Mouse (Mus musculus): Measurements from ENCODE around the gene Zpr1. TPM values are rescaled to one million over a fixed set of nuclear protein-coding genes. Genes with fewer than 3 reads are reported as not detected.

Zpr1 gene
- polyA plus RNA-seq (2012; rRNA removed) (11.5 and 16.4 TPM in 2 replicates), polyA plus RNA-seq (2014; fragmentation: Nextera tagmentation; extraction: Ambion mirVana) (28.1 and 28.6 TPM in 2 replicates)

DNA sequence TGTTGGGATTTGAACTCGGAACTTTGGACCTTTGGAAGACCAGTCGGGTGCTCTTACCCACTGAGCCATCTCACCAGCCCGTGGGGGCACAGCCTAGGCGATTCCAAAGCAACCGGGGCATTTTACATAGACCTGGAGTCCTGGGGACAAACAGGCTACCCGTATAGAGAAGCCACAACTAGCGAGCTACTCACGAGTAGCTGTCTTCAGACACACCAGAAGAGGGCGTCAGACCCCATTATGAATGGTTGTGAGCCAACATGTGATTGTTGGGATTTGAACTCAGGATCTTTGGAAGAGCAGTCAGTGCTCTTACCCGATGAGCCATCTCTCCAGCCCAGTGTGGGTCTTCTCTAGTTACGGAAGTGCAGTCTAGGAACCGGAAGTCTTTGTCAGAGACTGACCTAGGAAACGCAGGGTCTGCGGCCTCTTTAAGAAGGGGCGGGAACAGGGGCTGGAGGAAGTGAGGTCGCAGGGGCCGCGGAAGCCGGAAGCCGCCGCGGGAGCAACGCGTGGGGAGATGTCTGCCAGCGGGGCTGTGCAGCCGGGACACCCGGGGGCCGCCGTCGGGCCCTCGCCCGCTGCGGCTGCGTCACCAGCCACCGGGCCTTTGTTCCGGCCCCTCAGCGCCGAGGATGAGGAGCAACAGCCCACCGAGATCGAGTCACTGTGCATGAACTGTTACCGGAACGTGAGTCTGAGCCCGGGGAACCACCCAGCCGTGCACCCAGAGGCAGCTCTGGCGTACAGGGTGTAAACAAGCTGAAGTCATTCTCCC is at the start of gene Zpr1:
TSS of gene Zpr1 (plus strand) at position 388 of the 778 bp plus-strand sequence.
- ATAC-seq (ENCODE audit: insufficient read depth): peak; percentile 91
- Histone ChIP-seq H3K9me3 (ENCODE audit: control insufficient read depth, low read length) (no peaks in the 10 kb centered on the region), H3K27ac (peak within 1 kb of the TSS; percentile 11; the same call in 1 of the 2 replicates), H3K4me3 (ENCODE audit: insufficient read depth in 1 of 2, low read depth in 2 of 2, low read length in 2 of 2) (peak within 1 kb of the TSS; percentile 88 to 92), H3K27me3 (ENCODE audit: control insufficient read depth, insufficient read depth, low read length) (no peaks in the 10 kb centered on the region), H3K9ac (replicated peaks) (peak within 1 kb of the TSS; percentile 75), H3K36me3 (replicated peaks; ENCODE audit: control insufficient read depth, insufficient read depth, low read depth) (peaks cover 28% of the 10 kb centered on the region), H3K4me2 (ENCODE audit: low read depth) (peak within 1 kb of the TSS; percentile 73), H3K4me1 (replicated peaks; ENCODE audit: control insufficient read depth in 2 of 2, insufficient read depth in 2 of 2, low read length in 1 of 2) (peaks cover 7 to 9% of the 10 kb centered on the region in 2 experiments; a peak in 3 of 4 replicates)
- peak; percentile 83 to 87 (median 83) for DNase-seq (ENCODE audit: low read depth in 3 of 3, low spot score in 3 of 3)
- peak; percentile 65 for TF ChIP-seq CTCF (IDR thresholded peaks at IDR 0.05; ENCODE audit: low read depth)
- TF ChIP-seq EP300 (IDR thresholded peaks at IDR 0.05; ENCODE audit: low read depth): no peak
- WGBS (ENCODE audit: insufficient replicate concordance): 3% methylated on average over 45 of the region's 45 CpGs

DNA sequence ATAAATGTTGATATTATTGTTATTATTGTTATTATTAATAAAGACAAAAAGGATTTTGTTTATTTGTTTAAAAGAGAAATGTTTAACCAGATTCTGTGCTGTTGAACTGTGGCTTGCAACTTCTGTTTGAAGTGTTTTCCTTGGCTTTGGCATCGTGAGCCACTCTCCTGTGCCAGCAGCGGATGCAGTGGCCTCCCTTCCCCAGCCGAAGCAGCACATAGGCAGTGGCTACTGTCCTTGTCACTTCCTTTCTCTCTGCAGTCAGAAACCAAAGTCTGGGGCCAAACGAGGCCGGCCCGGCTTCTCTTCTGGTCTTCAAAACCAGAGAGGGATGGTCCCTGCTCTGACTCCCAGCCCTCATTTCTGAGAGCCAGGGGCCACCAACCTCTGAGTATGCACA is 49.8 kb upstream of the Zpr1 start:
- Histone ChIP-seq H3K27ac (no peak overlapping the region), H3K4me2 (ENCODE audit: low read depth) (no peak overlapping the region), H3K27me3 (ENCODE audit: control insufficient read depth, insufficient read depth, low read length) (no peaks in the 10 kb centered on the region), H3K4me1 (replicated peaks; ENCODE audit: control insufficient read depth in 2 of 2, insufficient read depth in 2 of 2, low read length in 1 of 2) (peaks cover 0 to 15% of the 10 kb centered on the region in 2 experiments; a peak in 2 of 4 replicates), H3K4me3 (ENCODE audit: insufficient read depth in 1 of 2, low read depth in 2 of 2, low read length in 2 of 2) (no peak overlapping the region), H3K36me3 (replicated peaks; ENCODE audit: control insufficient read depth, insufficient read depth, low read depth) (no peaks in the 10 kb centered on the region), H3K9me3 (ENCODE audit: control insufficient read depth, low read length) (no peaks in the 10 kb centered on the region), H3K9ac (replicated peaks) (no peak overlapping the region)
- DNase-seq (ENCODE audit: low read depth in 3 of 3, low spot score in 3 of 3) (no peak), ATAC-seq (ENCODE audit: insufficient read depth) (no peak)
- TF ChIP-seq EP300 (IDR thresholded peaks at IDR 0.05; ENCODE audit: low read depth) (no peak), CTCF (IDR thresholded peaks at IDR 0.05; ENCODE audit: low read depth) (no peak)
- WGBS (ENCODE audit: insufficient replicate concordance): 67% methylated on average over 6 of the region's 6 CpGs

DNA sequence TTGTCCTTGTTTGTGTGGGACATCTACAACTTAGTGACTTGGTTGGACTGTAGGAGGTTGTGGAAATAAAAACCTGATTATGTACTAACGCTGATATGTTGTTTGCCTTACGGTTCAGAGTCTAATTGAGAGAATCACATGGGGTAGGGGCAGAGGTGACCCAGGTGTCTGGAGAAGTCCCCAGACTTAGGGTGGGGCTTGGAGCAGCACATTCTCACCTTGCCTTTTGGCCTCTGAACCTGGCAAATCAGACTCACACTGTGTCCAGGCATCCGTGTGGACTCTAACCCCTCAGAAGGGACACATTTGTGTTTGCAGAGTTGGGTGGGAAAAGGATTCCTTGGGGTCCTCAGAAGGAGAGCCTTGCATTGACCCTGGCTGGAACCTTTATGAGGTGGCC is 48.8 kb upstream of the Zpr1 start:
- Histone ChIP-seq H3K9ac (replicated peaks) (no peak overlapping the region), H3K27me3 (ENCODE audit: control insufficient read depth, insufficient read depth, low read length) (no peaks in the 10 kb centered on the region), H3K27ac (no peak overlapping the region), H3K36me3 (replicated peaks; ENCODE audit: control insufficient read depth, insufficient read depth, low read depth) (no peaks in the 10 kb centered on the region), H3K4me2 (ENCODE audit: low read depth) (no peak overlapping the region), H3K4me1 (replicated peaks; ENCODE audit: control insufficient read depth in 2 of 2, insufficient read depth in 2 of 2, low read length in 1 of 2) (peaks cover 0 to 15% of the 10 kb centered on the region in 2 experiments; a peak in 2 of 4 replicates), H3K9me3 (ENCODE audit: control insufficient read depth, low read length) (no peaks in the 10 kb centered on the region), H3K4me3 (ENCODE audit: insufficient read depth in 1 of 2, low read depth in 2 of 2, low read length in 2 of 2) (no peak overlapping the region)
- no peak for ATAC-seq (ENCODE audit: insufficient read depth)
- TF ChIP-seq EP300 (IDR thresholded peaks at IDR 0.05; ENCODE audit: low read depth) (no peak), CTCF (IDR thresholded peaks at IDR 0.05; ENCODE audit: low read depth) (no peak)
- DNase-seq (ENCODE audit: low read depth in 3 of 3, low spot score in 3 of 3): no peak
- WGBS (ENCODE audit: insufficient replicate concordance): 73% methylated on average over 3 of the region's 3 CpGs

DNA sequence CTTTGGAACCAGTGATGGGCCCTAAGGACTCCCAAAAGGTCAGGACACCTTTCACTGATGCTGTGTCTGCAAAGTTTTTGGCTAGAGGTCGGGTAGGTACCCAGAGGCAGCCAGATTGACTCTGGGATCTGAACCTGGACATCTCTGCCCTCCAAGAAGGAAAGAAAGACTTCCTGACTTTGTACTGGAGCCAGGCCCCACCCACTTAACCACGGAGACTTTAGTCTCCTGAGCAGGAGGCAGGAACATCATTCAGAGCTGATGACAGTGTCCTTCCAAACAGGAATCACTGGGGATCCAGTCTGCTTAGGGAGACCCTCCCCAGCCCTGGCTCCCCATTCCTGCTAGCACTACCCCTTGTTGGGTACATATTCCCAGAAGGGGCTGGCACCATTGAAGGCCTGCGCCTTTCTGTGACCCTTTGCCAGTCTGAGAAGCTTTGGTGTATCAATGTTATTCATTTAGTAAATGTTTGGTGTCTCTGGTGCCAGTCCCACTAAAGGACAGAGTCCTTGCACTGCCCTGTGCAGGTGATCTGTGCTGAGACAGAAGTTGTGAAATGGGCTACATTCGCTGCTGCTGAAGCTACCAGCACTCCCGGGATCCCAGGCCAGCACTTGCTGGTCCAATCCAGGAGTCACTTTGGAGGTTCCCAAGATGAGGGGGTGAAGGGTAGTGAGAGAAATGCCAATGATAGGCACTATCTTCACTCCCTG is 47.8 kb upstream of the Zpr1 start:
- no peaks in the 10 kb centered on the region for H3K9me3 ChIP-seq (ENCODE audit: control insufficient read depth, low read length)
- no peak overlapping the region for H3K4me3 ChIP-seq (ENCODE audit: insufficient read depth in 1 of 2, low read depth in 2 of 2, low read length in 2 of 2)
- H3K4me1 ChIP-seq (replicated peaks; ENCODE audit: control insufficient read depth in 2 of 2, insufficient read depth in 2 of 2, low read length in 1 of 2): peaks cover 0 to 15% of the 10 kb centered on the region in 2 experiments; a peak in 2 of 4 replicates
- H3K27ac ChIP-seq: no peak overlapping the region
- H3K4me2 ChIP-seq (ENCODE audit: low read depth): no peak overlapping the region
- ATAC-seq (ENCODE audit: insufficient read depth) (no peak), DNase-seq (ENCODE audit: low read depth in 3 of 3, low spot score in 3 of 3) (no peak)
- H3K9ac ChIP-seq (replicated peaks): no peak overlapping the region
- WGBS (ENCODE audit: insufficient replicate concordance): 47% methylated on average over 5 of the region's 5 CpGs
- H3K27me3 ChIP-seq (ENCODE audit: control insufficient read depth, insufficient read depth, low read length): no peaks in the 10 kb centered on the region
- TF ChIP-seq EP300 (IDR thresholded peaks at IDR 0.05; ENCODE audit: low read depth): no peak
- no peak for TF ChIP-seq CTCF (IDR thresholded peaks at IDR 0.05; ENCODE audit: low read depth)
- H3K36me3 ChIP-seq (replicated peaks; ENCODE audit: control insufficient read depth, insufficient read depth, low read depth): no peaks in the 10 kb centered on the region
